Mouse (Mus musculus) forebrain, embryonic 16.5 days (tissue): Measurements from ENCODE around the gene Agpat1. TPM values are rescaled to one million over a fixed set of nuclear protein-coding genes. Genes with fewer than 3 reads are reported as not detected.
A peak's percentile ranks its signal among the peaks of the same experiment; 100 is the strongest.

Experiments used
- ATAC-seq: fragments of 200-750 bp; cut with Nextera tagmentation; 2 replicates; pipeline ENCODE4 v1.8.0; 2017; ENCODE audit warnings: mild to moderate bottlenecking, moderate library complexity
- H3K27ac ChIP-seq: fragments of 300-500 bp; sonication (generic); 2 replicates; pipeline ENCODE4 v1.5.1; 2014; ENCODE audit warnings: low read length, control low read depth
- H3K27me3 ChIP-seq: fragments of 300-500 bp; sonication (generic); replicated peaks from 2 replicates; pipeline ENCODE4 v1.6.1; 2014; ENCODE audit warnings: low read length; ENCODE audit not compliant: control insufficient read depth, insufficient read depth
- H3K36me3 ChIP-seq: fragments of 300-500 bp; sonication (generic); 2 replicates; pipeline ENCODE4 v1.6.1; 2014; ENCODE audit not compliant: control insufficient read depth, insufficient read depth
- H3K4me1 ChIP-seq: fragments of 300-500 bp; sonication (generic); replicated peaks from 2 replicates; pipeline ENCODE4 v1.6.1; 2014; ENCODE audit warnings: low read length; ENCODE audit not compliant: control insufficient read depth, insufficient read depth
- H3K4me2 ChIP-seq: fragments of 300-500 bp; sonication (generic); 2 replicates; pipeline ENCODE4 v1.6.1; 2014; ENCODE audit warnings: mild to moderate bottlenecking, low read length, control low read depth
- H3K4me3 ChIP-seq: fragments of 300-500 bp; sonication (generic); replicated peaks from 2 replicates; pipeline ENCODE4 v1.5.1; 2014; ENCODE audit warnings: mild to moderate bottlenecking, low read length, control low read depth
- H3K9ac ChIP-seq: fragments of 300-500 bp; sonication (generic); replicated peaks from 2 replicates; pipeline ENCODE4 v1.6.1; 2014; ENCODE audit warnings: low read depth, low read length, control low read depth
- H3K9me3 ChIP-seq: fragments of 300-500 bp; sonication (generic); 2 replicates; pipeline ENCODE4 v1.6.1; 2016; ENCODE audit warnings: low read length; ENCODE audit not compliant: control insufficient read depth
- WGBS: fragments of 180-500 bp; shearing (Covaris S2); extraction: QIAGEN DNeasy Blood & Tissue Kit; methylation state at CpG from one replicate; pipeline ENCODE4 v1.1.7; 2014; 5-methylcytosine and 5-hydroxymethylcytosine counted together
- polyA plus RNA-seq: library from polyadenylated mRNA; unstranded; fragments of >200 nt; fragmentation: Nextera tagmentation; extraction: Ambion mirVana; gene quantifications from 2 replicates; pipeline ENCODE4 v1.2.1, GENCODE M21; 2015

The Agpat1 gene
- polyA plus RNA-seq, 1 experiment from 2014 or later, result 104 TPM

DNA sequence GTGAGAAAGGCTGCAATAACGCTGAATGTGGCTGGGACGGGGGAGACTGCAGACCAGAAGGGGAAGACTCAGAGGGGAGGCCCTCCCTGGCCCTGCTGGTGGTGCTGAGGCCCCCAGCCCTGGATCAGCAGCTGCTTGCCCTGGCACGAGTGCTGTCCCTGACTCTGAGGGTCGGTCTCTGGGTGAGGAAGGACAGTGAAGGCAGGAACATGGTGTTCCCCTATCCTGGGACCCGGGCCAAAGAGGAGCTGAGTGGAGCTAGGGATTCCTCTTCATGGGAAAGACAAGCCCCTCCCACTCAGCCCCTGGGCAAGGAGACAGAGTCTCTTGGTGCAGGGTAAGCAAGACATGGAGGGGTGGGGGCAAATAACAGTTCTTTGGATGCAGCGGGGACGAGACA is 20.7 kb upstream of the Agpat1 start:
- 59% methylated on average over 7 of the region's 7 CpGs for WGBS
- H3K9me3 ChIP-seq, result no peaks in the 10 kb centered on the region
- H3K27me3 ChIP-seq, result no peaks in the 10 kb centered on the region
- ATAC-seq, result no peak
- no peaks in the 10 kb centered on the region for H3K36me3 ChIP-seq
- H3K4me3 ChIP-seq, result no peak overlapping the region
- H3K4me1 ChIP-seq, result peaks cover 18% of the 10 kb centered on the region
- H3K4me2 ChIP-seq, result no peak overlapping the region
- H3K9ac ChIP-seq, result no peak overlapping the region
- H3K27ac ChIP-seq, result no peak overlapping the region

DNA sequence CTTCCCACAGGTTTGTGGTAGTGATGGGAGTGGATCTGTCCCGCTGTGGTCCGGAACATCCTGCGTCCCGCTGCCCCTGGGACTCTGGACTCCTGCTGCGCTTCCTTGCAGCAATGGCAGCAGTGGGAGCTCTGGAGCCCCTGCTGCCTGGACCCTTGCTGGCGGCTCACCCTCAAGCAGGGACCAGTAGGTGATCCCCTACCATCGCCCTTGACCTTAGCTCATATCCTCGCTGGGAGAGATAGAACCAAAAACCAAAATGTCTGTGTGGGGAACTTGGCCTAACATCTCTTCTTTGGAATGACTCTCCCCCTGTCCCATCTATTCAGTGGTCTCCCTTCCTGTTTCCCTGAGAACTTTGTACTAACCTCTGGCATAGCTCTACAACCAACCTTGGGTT is 20.2 kb upstream of the Agpat1 start:
- Histone ChIP-seq H3K4me1 (peaks cover 18% of the 10 kb centered on the region), H3K9ac (no peak overlapping the region), H3K36me3 (no peaks in the 10 kb centered on the region), H3K4me2 (no peak overlapping the region), H3K4me3 (no peak overlapping the region), H3K27ac (no peak overlapping the region), H3K27me3 (no peaks in the 10 kb centered on the region), H3K9me3 (no peaks in the 10 kb centered on the region)
- 89% methylated on average over 8 of the region's 8 CpGs for WGBS
- ATAC-seq, result no peak

DNA sequence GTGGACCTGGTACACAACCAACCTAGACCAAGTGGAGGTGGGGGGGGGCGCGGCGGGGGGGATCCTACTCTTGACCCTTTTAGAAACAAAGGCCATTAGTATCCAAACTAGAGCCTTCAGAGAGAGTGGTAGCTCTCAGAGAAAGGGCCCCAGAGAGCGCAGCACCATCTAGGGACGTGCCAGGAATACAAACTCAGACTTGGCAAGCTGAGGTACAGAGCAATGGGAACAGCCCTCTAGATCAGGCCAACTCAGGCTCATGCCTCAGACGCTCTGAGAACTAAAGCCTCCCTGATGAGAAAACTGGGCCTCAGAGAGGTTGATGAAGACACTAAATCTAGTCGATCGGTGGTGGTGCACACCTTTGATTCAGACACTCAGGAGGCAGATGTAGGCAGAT is 18.9 kb upstream of the Agpat1 start:
- no peaks in the 10 kb centered on the region for H3K27me3 ChIP-seq
- no peak overlapping the region for H3K4me3 ChIP-seq
- no peak overlapping the region for H3K9ac ChIP-seq
- H3K36me3 ChIP-seq, result no peaks in the 10 kb centered on the region
- WGBS, result 83% methylated on average over 8 of the region's 8 CpGs
- no peak overlapping the region for H3K27ac ChIP-seq
- peaks cover 18% of the 10 kb centered on the region for H3K4me1 ChIP-seq
- no peak for ATAC-seq
- no peak overlapping the region for H3K4me2 ChIP-seq
- no peaks in the 10 kb centered on the region for H3K9me3 ChIP-seq

DNA sequence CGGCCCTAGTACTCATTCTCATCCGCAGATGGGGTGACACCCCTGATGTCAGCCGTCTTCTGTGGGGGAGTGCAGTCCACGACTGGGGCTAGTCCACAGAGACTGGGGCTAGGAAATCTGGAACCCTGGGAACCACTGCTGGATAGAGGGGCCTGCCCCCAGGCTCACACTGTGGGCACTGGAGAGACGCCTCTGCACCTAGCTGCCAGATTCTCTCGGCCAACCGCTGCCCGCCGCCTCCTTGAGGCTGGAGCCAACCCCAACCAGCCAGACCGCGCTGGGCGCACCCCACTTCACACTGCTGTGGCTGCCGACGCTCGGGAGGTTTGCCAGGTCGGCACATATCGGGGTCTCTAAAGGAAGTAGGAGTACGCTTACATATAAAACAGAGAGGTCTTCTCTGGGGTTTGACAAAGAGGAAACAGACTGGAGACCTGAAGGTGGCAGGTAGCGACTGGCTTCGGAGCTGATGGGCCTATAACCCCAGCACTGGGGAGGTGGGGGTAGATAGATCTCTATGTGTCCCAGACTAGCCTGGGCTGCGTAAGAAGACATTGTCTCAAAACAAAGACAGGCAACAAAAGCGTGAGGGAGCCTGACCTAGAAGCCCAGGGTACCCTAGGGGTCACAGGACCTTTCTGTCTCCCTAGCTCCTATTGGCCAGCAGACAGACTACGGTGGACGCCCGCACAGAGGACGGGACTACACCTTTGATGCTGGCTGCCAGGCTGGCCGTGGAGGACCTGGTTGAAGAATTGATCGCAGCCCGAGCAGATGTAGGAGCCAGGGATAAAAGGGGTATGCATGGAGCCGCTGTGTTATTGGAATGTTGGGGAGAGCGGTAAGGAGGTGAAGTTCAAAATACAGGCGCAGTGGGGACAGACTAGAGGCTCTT is 17.9 kb upstream of the Agpat1 start:
- 12% methylated on average over 32 of the region's 32 CpGs for WGBS
- peak; percentile 1; the same call in 1 of the 2 replicates for ATAC-seq
- H3K36me3 ChIP-seq, result no peaks in the 10 kb centered on the region
- peak overlapping the region; percentile 85 for H3K4me3 ChIP-seq
- no peaks in the 10 kb centered on the region for H3K9me3 ChIP-seq
- H3K4me1 ChIP-seq, result peaks cover 24% of the 10 kb centered on the region
- H3K27me3 ChIP-seq, result no peaks in the 10 kb centered on the region
- peak overlapping the region; percentile 100 for H3K27ac ChIP-seq
- H3K9ac ChIP-seq, result peak overlapping the region; percentile 94
- peak overlapping the region; percentile 91 for H3K4me2 ChIP-seq

DNA sequence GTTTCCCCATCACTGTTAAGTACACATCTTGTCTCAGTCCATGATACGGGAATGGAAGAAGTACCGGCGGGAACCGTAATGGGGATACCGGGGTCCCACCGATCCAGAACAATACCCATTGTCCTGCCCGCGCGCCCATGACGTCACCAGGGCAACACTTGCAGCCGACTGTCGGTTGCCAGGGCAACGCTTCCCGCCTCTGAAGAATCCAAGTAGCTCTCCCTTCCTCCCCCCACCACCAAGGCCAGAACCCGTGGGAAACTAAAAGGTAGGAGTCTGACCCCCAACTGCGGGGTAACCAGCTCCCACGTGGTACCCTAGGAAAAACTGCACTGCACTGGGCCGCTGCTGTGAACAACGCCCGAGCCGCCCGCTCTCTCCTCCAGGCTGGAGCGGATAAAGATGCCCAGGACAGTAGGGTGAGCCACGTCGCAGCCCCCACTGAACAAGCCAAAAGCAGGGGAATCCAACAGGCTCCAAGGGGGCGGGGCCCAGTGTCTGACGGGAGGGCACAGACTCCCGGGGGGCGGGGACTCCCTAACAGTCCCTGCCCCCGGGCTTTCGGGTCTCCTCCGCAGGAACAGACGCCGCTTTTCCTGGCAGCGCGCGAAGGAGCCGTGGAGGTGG is 17.2 kb upstream of the Agpat1 start:
- no peaks in the 10 kb centered on the region for H3K9me3 ChIP-seq
- no peaks in the 10 kb centered on the region for H3K36me3 ChIP-seq
- ATAC-seq, result peak; percentile 81
- no peaks in the 10 kb centered on the region for H3K27me3 ChIP-seq
- H3K4me1 ChIP-seq, result peaks cover 30% of the 10 kb centered on the region
- WGBS, result under 1% methylated on average over 38 of the region's 38 CpGs
- peak overlapping the region; percentile 85 for H3K4me3 ChIP-seq
- peak overlapping the region; percentile 100 for H3K27ac ChIP-seq
- H3K4me2 ChIP-seq, result peak overlapping the region; percentile 91
- peak overlapping the region; percentile 94 for H3K9ac ChIP-seq

DNA sequence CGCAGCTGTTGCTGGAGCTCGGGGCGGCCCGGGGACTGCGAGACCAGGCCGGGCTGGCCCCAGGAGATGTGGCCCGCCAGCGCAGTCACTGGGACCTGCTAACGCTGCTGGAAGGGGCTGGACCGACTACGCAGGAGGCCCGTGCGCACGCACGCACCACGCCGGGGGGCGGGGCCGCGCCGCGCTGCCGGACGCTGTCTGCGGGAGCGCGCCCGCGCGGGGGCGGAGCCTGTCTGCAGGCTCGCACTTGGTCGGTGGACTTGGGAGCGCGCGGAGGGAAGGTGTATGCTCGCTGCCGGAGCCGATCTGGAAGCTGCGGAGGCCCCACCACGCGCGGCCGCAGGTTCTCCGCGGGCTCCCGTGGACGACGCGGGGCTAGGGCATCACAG is 16.6 kb upstream of the Agpat1 start:
- peak overlapping the region; percentile 85 for H3K4me3 ChIP-seq
- H3K4me1 ChIP-seq, result peaks cover 30% of the 10 kb centered on the region
- no peaks in the 10 kb centered on the region for H3K36me3 ChIP-seq
- H3K27ac ChIP-seq, result peak overlapping the region; percentile 100
- no peaks in the 10 kb centered on the region for H3K27me3 ChIP-seq
- WGBS, result under 1% methylated on average over 48 of the region's 50 CpGs
- H3K4me2 ChIP-seq, result peak overlapping the region; percentile 91
- peak; percentile 85 for ATAC-seq
- H3K9me3 ChIP-seq, result no peaks in the 10 kb centered on the region
- H3K9ac ChIP-seq, result peak overlapping the region; percentile 94

DNA sequence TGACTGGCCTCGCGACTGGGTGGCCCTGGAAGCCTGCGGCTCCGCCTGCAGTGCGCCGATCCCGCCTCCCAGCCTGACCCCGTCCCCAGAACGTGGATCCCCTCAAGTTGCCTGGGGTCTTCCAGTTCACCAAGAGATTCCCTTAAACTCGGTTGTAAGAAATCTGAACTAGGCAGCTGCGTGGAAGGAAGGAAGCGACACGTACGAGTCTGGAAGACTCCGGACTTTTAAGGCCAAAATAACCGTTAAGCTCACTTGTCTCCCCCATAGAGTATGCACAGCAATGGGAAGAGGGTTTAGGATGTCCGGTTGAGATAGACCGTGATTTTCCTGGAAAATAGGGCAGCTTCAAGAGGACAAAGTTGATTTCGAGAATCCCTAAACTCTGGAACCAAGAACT is 16.2 kb upstream of the Agpat1 start:
- ATAC-seq, result no peak
- Histone ChIP-seq H3K4me3 (peak overlapping the region; percentile 85), H3K4me1 (peaks cover 31% of the 10 kb centered on the region), H3K27me3 (no peaks in the 10 kb centered on the region), H3K4me2 (peak overlapping the region; percentile 91), H3K27ac (peak overlapping the region; percentile 100), H3K9me3 (no peaks in the 10 kb centered on the region), H3K36me3 (no peaks in the 10 kb centered on the region), H3K9ac (peak overlapping the region; percentile 94)
- WGBS, result 3% methylated on average over 19 of the region's 19 CpGs

DNA sequence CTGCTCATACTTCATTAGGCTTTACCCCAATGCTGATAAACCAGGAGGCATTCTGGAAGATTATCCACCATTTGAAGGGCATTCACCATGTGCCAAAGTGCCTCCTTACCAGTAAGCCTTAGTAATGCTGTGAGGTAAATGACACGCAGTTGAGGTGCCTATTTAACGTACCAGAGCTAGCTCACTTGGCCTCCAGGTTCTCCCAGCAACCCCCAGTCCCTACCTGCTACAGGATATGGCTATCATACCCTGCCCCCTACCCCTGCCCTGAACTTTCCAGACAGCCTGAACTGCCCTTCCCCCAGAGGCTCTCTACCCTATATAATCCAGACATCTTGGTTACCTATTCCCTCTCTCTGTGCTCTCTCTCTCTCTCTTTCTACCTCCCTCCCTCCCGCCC is 15.3 kb upstream of the Agpat1 start:
- Histone ChIP-seq H3K27me3 (no peaks in the 10 kb centered on the region), H3K27ac (no peak overlapping the region), H3K9me3 (no peaks in the 10 kb centered on the region), H3K4me2 (no peak overlapping the region; the same call in 1 of the 2 replicates), H3K36me3 (no peaks in the 10 kb centered on the region), H3K9ac (no peak overlapping the region), H3K4me1 (peaks cover 40% of the 10 kb centered on the region), H3K4me3 (no peak overlapping the region)
- 54% methylated on average over 3 of the region's 3 CpGs for WGBS
- no peak for ATAC-seq

DNA sequence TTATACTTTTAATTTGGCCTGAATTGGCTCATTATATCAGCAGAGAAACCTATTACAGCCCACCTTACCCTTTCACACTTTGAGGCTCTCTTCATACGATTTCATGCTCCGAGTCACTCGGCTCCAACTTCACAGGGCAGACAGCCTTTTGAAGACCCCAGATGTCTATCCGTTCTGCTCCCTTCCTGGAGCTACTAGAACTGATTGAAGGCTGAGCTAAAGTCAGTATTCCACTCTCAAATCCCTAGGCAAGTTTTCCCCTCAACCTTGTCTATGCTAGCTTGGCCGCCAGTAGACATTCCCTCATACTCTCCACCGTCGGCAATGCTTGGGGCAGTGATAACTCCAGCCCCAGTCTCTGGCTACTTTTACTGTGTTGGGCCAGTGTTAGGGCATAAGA is 14.9 kb upstream of the Agpat1 start:
- no peaks in the 10 kb centered on the region for H3K27me3 ChIP-seq
- peaks cover 45% of the 10 kb centered on the region for H3K4me1 ChIP-seq

More for the DNA sequence above, 14.9 kb upstream of the Agpat1 start:
- Histone ChIP-seq H3K36me3 (no peaks in the 10 kb centered on the region), H3K27ac (no peak overlapping the region), H3K4me3 (no peak overlapping the region), H3K9me3 (no peaks in the 10 kb centered on the region), H3K4me2 (no peak overlapping the region), H3K9ac (no peak overlapping the region)
- ATAC-seq, result no peak
- WGBS, result 49% methylated on average over 7 of the region's 7 CpGs
